Comparison of ENCODE assay signal across 15 mouse cellular contexts in the genomic region with DNA sequence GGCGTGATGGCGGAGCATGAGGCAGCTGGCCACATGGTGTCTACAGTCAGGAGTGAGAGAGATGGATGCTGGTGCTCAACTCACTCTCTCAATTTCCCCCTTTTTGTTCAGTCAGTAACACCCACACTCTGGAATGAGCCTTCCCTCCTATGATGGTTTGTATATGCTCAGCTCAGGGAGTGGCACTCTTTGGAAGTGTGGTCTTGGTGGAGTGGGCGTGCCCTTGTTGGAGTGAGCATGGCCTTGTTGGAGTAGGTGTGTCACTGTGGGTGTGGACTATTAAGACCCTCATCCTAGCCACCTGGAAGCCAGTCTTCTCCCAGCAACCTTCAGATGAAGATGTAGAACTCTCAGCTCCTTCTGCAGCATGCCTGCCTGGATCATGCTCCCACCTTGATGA.
"Had no signal": no experiment of that assay in that cellular context is flagged by ENCODE, and none has a peak within 500 bp of the region (broad histone marks: within the 10 kb centered on the region; RNA-seq: fewer than 3 reads in every experiment).

No protein-coding gene starts in this region.

- DNase-seq: cerebellum, adult 9-10 months; cerebellum, adult 9-11 months; cerebellum, postnatal 10 days; cerebellum, postnatal 14 days; cerebellum, postnatal 25 days; cerebellum, postnatal 36 days; embryo, embryonic 11 days; forebrain, postnatal 0 days; gastrocnemius, adult 2 months; gastrocnemius, postnatal 10 days; gastrocnemius, postnatal 14 days; gastrocnemius, postnatal 25 days; gastrocnemius, postnatal 36 days; heart, adult 18-20 months; heart, adult 2 months had no signal
